8 mouse cellular contexts compared by ENCODE assay signal in the genomic region with DNA sequence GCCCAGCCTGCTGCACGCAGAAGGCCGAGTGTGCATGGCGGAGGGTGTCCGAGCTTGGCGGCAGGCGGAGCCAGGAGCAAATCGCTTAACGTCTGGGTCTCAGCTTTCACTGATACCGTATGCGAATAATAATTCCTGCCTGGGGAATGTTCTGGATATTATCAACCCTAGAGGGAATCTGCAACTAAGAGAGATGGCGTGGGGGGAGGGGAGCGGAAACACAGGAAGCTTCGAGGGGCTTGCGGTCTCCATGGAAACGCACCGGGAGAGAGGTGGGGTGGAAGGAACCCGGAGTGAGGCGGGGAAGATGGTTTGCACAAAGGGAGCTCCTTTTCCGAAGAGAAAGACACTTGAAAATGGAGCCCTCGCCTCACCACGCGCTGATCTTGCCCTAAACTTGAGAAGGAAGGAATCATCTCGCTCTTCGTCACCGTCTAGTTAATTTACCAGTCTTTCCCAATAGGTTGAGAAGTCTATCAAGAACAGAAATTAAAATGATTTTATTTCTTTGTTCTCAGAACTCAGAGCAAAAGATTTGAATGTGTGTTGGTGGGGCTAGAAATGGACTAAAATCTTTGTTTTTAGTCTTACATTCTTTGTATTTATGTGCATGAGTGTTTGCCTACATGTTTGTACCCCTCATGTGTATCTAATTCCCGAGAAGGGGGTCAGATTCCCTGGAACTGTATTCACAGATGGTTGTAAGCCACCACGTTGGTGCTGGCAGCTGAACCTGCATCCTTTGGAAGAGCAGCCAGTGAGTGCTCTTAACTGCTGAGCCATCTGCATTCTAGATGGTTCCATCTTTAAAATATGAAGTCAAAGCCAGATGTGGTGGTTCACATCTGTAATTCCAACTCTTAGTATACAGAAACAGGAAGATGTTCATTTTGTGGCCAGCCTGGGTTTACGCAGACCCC. TPM values are rescaled to one million over a fixed set of nuclear protein-coding genes. Genes with fewer than 3 reads are reported as not detected.
DNase-seq lines count a peak whose midpoint lies in the region; ATAC-seq lines count a peak whose summit lies in the region.

No protein-coding gene starts in this region.

- 6% methylated on average over 28 of the region's 28 CpGs for WGBS in kidney, embryonic 14.5 days
- WGBS in embryonic facial prominence, embryonic 13.5 days: 4% methylated on average over 28 of the region's 28 CpGs
- WGBS in heart, embryonic 16.5 days: 11% methylated on average over 28 of the region's 28 CpGs

- peak overlapping the region; percentile 29; the same call in 1 of the 2 replicates for H3K9ac ChIP-seq in kidney, embryonic 14.5 days (ENCODE audit: low read depth, low read length)
- H3K9ac ChIP-seq in embryonic facial prominence, embryonic 13.5 days: peak overlapping the region; percentile 58
- H3K9ac ChIP-seq in heart, embryonic 16.5 days (ENCODE audit: low read length): peak overlapping the region; percentile 37; the same call in 1 of the 2 replicates

- peak; percentile 58 for ATAC-seq in kidney, embryonic 14.5 days (ENCODE audit: low FRiP score, low TSS enrichment)
- ATAC-seq in embryonic facial prominence, embryonic 13.5 days (ENCODE audit: insufficient number of reproducible peaks, insufficient read depth, low FRiP score, low TSS enrichment, low read depth): peak; percentile 60
- ATAC-seq in heart, embryonic 16.5 days (replicated peaks; ENCODE audit: extremely low read depth, insufficient read depth, low FRiP score): peak; percentile 66

- H3K36me3 ChIP-seq in kidney, embryonic 14.5 days (ENCODE audit: control insufficient read depth, insufficient read depth, low read length): no peaks in the 10 kb centered on the region
- H3K36me3 ChIP-seq in embryonic facial prominence, embryonic 13.5 days: no peaks in the 10 kb centered on the region
- H3K36me3 ChIP-seq in heart, embryonic 16.5 days (ENCODE audit: control insufficient read depth, insufficient read depth): no peaks in the 10 kb centered on the region

- peaks cover 46% of the 10 kb centered on the region for H3K4me1 ChIP-seq in kidney, embryonic 14.5 days (ENCODE audit: control insufficient read depth, insufficient read depth, low read length)
- peaks cover 63% of the 10 kb centered on the region for H3K4me1 ChIP-seq in embryonic facial prominence, embryonic 13.5 days
- H3K4me1 ChIP-seq in heart, embryonic 16.5 days (ENCODE audit: control insufficient read depth, insufficient read depth, low read length): peaks cover 49% of the 10 kb centered on the region

- H3K9me3 ChIP-seq in kidney, embryonic 14.5 days (ENCODE audit: control insufficient read depth, low read length): no peaks in the 10 kb centered on the region
- no peaks in the 10 kb centered on the region for H3K9me3 ChIP-seq in embryonic facial prominence, embryonic 13.5 days
- no peaks in the 10 kb centered on the region for H3K9me3 ChIP-seq in heart, embryonic 16.5 days (replicated peaks; ENCODE audit: control insufficient read depth, low read length)

- H3K27me3 ChIP-seq in kidney, embryonic 14.5 days (ENCODE audit: control insufficient read depth, insufficient read depth, low read length): no peaks in the 10 kb centered on the region
- no peaks in the 10 kb centered on the region for H3K27me3 ChIP-seq in embryonic facial prominence, embryonic 13.5 days
- H3K27me3 ChIP-seq in heart, embryonic 16.5 days (ENCODE audit: control insufficient read depth, insufficient read depth, low read length): no peaks in the 10 kb centered on the region

- peak overlapping the region; percentile 3; the same call in 1 of the 2 replicates for H3K4me3 ChIP-seq in kidney, embryonic 14.5 days (ENCODE audit: low read length)
- peak overlapping the region; percentile 27 for H3K4me3 ChIP-seq in embryonic facial prominence, embryonic 13.5 days
- peak overlapping the region; percentile 24 for H3K4me3 ChIP-seq in heart, embryonic 16.5 days (ENCODE audit: low read length)

- DNase-seq in kidney, adult 18-20 months: no peak
- peak; percentile 32 to 48 for DNase-seq in layer of hippocampus, postnatal 25 days (ENCODE audit: extremely low spot score in 1 of 2, low spot score in 1 of 2)
- DNase-seq in lung, postnatal 25 days (ENCODE audit: low spot score): peak; percentile 7
- DNase-seq in right cerebral cortex, postnatal 14 days: peak; percentile 86
- no peak for DNase-seq in spleen, postnatal 10 days (ENCODE audit: low spot score in 2 of 2)

- H3K27ac ChIP-seq in kidney, embryonic 14.5 days (ENCODE audit: low read depth, low read length): peak overlapping the region; percentile 88
- H3K27ac ChIP-seq in embryonic facial prominence, embryonic 13.5 days: peak overlapping the region; percentile 95
- H3K27ac ChIP-seq in heart, embryonic 16.5 days (ENCODE audit: low read length): peak overlapping the region; percentile 94

- H3K4me2 ChIP-seq in kidney, embryonic 14.5 days (replicated peaks; ENCODE audit: low read depth, low read length): peak overlapping the region; percentile 41
- H3K4me2 ChIP-seq in embryonic facial prominence, embryonic 13.5 days: peak overlapping the region; percentile 53
- H3K4me2 ChIP-seq in heart, embryonic 16.5 days (ENCODE audit: low read depth, low read length): peak overlapping the region; percentile 58

RNA-seq across cellular contexts. Expression of a gene that starts 22.8 kb away (rescaled TPM):
- 0.92 and 0.96 TPM in 2 replicates for polyA plus RNA-seq in kidney, embryonic 14.5 days (2014; fragmentation: Nextera tagmentation; extraction: Ambion mirVana)
- 2.1 and 2.8 TPM in 2 replicates for polyA plus RNA-seq in embryonic facial prominence, embryonic 13.5 days (2015; fragmentation: Nextera tagmentation; extraction: Ambion mirVana)
- polyA plus RNA-seq in heart, embryonic 16.5 days (2015; fragmentation: Nextera tagmentation; extraction: Ambion mirVana): 1.3 and 1.4 TPM in 2 replicates
- not detected for total RNA-seq in layer of hippocampus, postnatal 25 days (2021)

RNA-seq across cellular contexts. Expression of a gene that starts 32.5 kb away (rescaled TPM):
- polyA plus RNA-seq in kidney, embryonic 14.5 days (2014; fragmentation: Nextera tagmentation; extraction: Ambion mirVana): 58.1 and 67.7 TPM in 2 replicates
- 49.2 and 50.9 TPM in 2 replicates for polyA plus RNA-seq in embryonic facial prominence, embryonic 13.5 days (2015; fragmentation: Nextera tagmentation; extraction: Ambion mirVana)
- polyA plus RNA-seq in heart, embryonic 16.5 days (2015; fragmentation: Nextera tagmentation; extraction: Ambion mirVana): 46.3 and 53.6 TPM in 2 replicates
- total RNA-seq in layer of hippocampus, postnatal 25 days (2021): 10 to 100 TPM; 26.2 to 26.4 TPM

RNA-seq across cellular contexts. Expression of a gene that starts 46.4 kb away (rescaled TPM):
- polyA plus RNA-seq in kidney, embryonic 14.5 days (2014; fragmentation: Nextera tagmentation; extraction: Ambion mirVana): 52.1 and 56.2 TPM in 2 replicates
- 86.0 and 102 TPM in 2 replicates for polyA plus RNA-seq in embryonic facial prominence, embryonic 13.5 days (2015; fragmentation: Nextera tagmentation; extraction: Ambion mirVana)
- polyA plus RNA-seq in heart, embryonic 16.5 days (2015; fragmentation: Nextera tagmentation; extraction: Ambion mirVana): 51.4 and 53.6 TPM in 2 replicates
- total RNA-seq in layer of hippocampus, postnatal 25 days (2021): 1 to 10 TPM; 4.7 to 7.0 TPM

RNA-seq across cellular contexts. Expression of a gene that starts 59.5 kb away (rescaled TPM):
- 9.4 and 17.2 TPM in 2 replicates for polyA plus RNA-seq in kidney, embryonic 14.5 days (2014; fragmentation: Nextera tagmentation; extraction: Ambion mirVana)
- 13.0 and 15.9 TPM in 2 replicates for polyA plus RNA-seq in embryonic facial prominence, embryonic 13.5 days (2015; fragmentation: Nextera tagmentation; extraction: Ambion mirVana)
- 7.6 and 8.3 TPM in 2 replicates for polyA plus RNA-seq in heart, embryonic 16.5 days (2015; fragmentation: Nextera tagmentation; extraction: Ambion mirVana)
- total RNA-seq in layer of hippocampus, postnatal 25 days (2021): 100 to 1,000 TPM; 103 to 106 TPM

Comparison
In these comparisons a context has a peak if more than half of its experiments do, and no peak if none do; other contexts are left out.
1. DNase-seq: peak in layer of hippocampus, postnatal 25 days (2 of 2), lung, postnatal 25 days (single experiment) and right cerebral cortex, postnatal 14 days (single experiment); none in kidney, adult 18-20 months (single experiment) and spleen, postnatal 10 days (0 of 2).
2. Peak in every context shown above with its lines, with median percentiles within 50 percentile points of each other: ATAC-seq, H3K27ac ChIP-seq, H3K4me2 ChIP-seq, H3K4me3 ChIP-seq and H3K9ac ChIP-seq.